Mouse (Mus musculus) embryonic fibroblast, embryonic 13.5 days (primary cell): ENCODE data around the gene Trim33.

Experiments
- CTCF ChIP-seq: IDR thresholded peaks from 2 replicates; pipeline ENCODE4 v1.5.1; 2011; ENCODE audit warnings: mild to moderate bottlenecking, control low read depth, low read length, moderate library complexity, borderline replicate concordance; ENCODE audit not compliant: insufficient read depth
- POLR2A ChIP-seq: IDR thresholded peaks from 2 replicates; pipeline ENCODE4 v1.6.1; 2011; ENCODE audit warnings: low read depth, mild to moderate bottlenecking, control low read depth, low read length, moderate library complexity

GRCm38 (mm10) chr3:103354041-103354440 is 74.9 kb downstream of the Trim33 start:
- no peak for TF ChIP-seq CTCF
- TF ChIP-seq POLR2A: no peak
